25 mouse cellular contexts compared by ENCODE assay signal in genomic region chr2:70034895-70035294, GRCm38 (mm10). TPM values are rescaled to one million over a fixed set of nuclear protein-coding genes. Genes with fewer than 3 reads are reported as not detected.
DNase-seq lines count a peak whose midpoint lies in the region; ATAC-seq and TF ChIP-seq lines count a peak whose summit lies in the region.
"Had no signal": no experiment of that assay in that cellular context is flagged by ENCODE, and none has a peak within 500 bp of the region (broad histone marks: within the 10 kb centered on the region; RNA-seq: fewer than 3 reads in every experiment).

No protein-coding gene starts in this region.

- H3K36me3 ChIP-seq in intestine, embryonic 15.5 days: no peaks in the 10 kb centered on the region
- no peaks in the 10 kb centered on the region for H3K36me3 ChIP-seq in intestine, postnatal 0 days (ENCODE audit: control insufficient read depth, insufficient read depth)
- no peaks in the 10 kb centered on the region for H3K36me3 ChIP-seq in neural tube, embryonic 14.5 days (ENCODE audit: control insufficient read depth, insufficient read depth, low read length)
- no peaks in the 10 kb centered on the region for H3K36me3 ChIP-seq in neural tube, embryonic 15.5 days
- H3K36me3 ChIP-seq: embryonic facial prominence, embryonic 13.5 days; embryonic facial prominence, embryonic 15.5 days; forebrain, embryonic 12.5 days had no signal

- H3K27ac ChIP-seq in intestine, embryonic 15.5 days: 0 out of 2 replicates have a peak overlapping the region, but pooled peaks have one; percentile 13
- no peak overlapping the region for H3K27ac ChIP-seq in intestine, postnatal 0 days (ENCODE audit: low read depth, low read length)
- no peak overlapping the region for H3K27ac ChIP-seq in neural tube, embryonic 14.5 days (ENCODE audit: low read depth, low read length)
- 0 out of 2 replicates have a peak overlapping the region, but pooled peaks have one; percentile 33 for H3K27ac ChIP-seq in neural tube, embryonic 15.5 days (replicated peaks)
- H3K27ac ChIP-seq: embryonic facial prominence, embryonic 13.5 days; embryonic facial prominence, embryonic 15.5 days; forebrain, embryonic 12.5 days had no signal

- H3K4me1 ChIP-seq in intestine, embryonic 15.5 days (replicated peaks): no peaks in the 10 kb centered on the region
- peaks cover 2% of the 10 kb centered on the region; the same call in 1 of the 2 replicates for H3K4me1 ChIP-seq in intestine, postnatal 0 days (replicated peaks; ENCODE audit: control insufficient read depth, insufficient read depth, low read length)
- peaks cover 8% of the 10 kb centered on the region; the same call in 1 of the 2 replicates for H3K4me1 ChIP-seq in neural tube, embryonic 14.5 days (ENCODE audit: control insufficient read depth, insufficient read depth, low read length)
- H3K4me1 ChIP-seq in neural tube, embryonic 15.5 days: peaks cover 14% of the 10 kb centered on the region

- 90% methylated on average over 5 of the region's 5 CpGs for WGBS in intestine, embryonic 15.5 days
- WGBS in intestine, postnatal 0 days: 80% methylated on average over 5 of the region's 5 CpGs
- WGBS in neural tube, embryonic 14.5 days: 29% methylated on average over 5 of the region's 5 CpGs
- 30% methylated on average over 5 of the region's 5 CpGs for WGBS in neural tube, embryonic 15.5 days

- no peak overlapping the region for H3K4me3 ChIP-seq in intestine, embryonic 15.5 days (replicated peaks)
- H3K4me3 ChIP-seq in intestine, postnatal 0 days (ENCODE audit: low read depth, low read length): no peak overlapping the region
- no peak overlapping the region for H3K4me3 ChIP-seq in neural tube, embryonic 14.5 days (ENCODE audit: low read depth, low read length)
- H3K4me3 ChIP-seq in neural tube, embryonic 15.5 days (replicated peaks): no peak overlapping the region
- H3K4me3 ChIP-seq: embryonic facial prominence, embryonic 13.5 days; embryonic facial prominence, embryonic 15.5 days; erythroblast, embryonic 14.5 days; forebrain, embryonic 12.5 days had no signal

- H3K9ac ChIP-seq in intestine, embryonic 15.5 days: no peak overlapping the region
- no peak overlapping the region for H3K9ac ChIP-seq in intestine, postnatal 0 days (ENCODE audit: low read depth, low read length)
- no peak overlapping the region for H3K9ac ChIP-seq in neural tube, embryonic 14.5 days (replicated peaks; ENCODE audit: low read depth, low read length)
- H3K9ac ChIP-seq in neural tube, embryonic 15.5 days (replicated peaks): no peak overlapping the region
- H3K9ac ChIP-seq: embryonic facial prominence, embryonic 13.5 days; embryonic facial prominence, embryonic 15.5 days; forebrain, embryonic 12.5 days had no signal

- TF ChIP-seq CTCF in intestine, postnatal 0 days (IDR thresholded peaks at IDR 0.05; ENCODE audit: low read depth): no peak

- peak; percentile 78 for DNase-seq in heart, adult 11 months
- no peak for DNase-seq in heart, postnatal 4 days
- DNase-seq in yolk sac, embryonic 10.5 days (ENCODE audit: low spot score): no peak
- DNase-seq: adrenal gland, adult 2 months; adrenal gland, postnatal 10 days; adrenal gland, postnatal 25 days; cerebellum, adult 11 months; cerebellum, adult 18-20 months; cerebellum, adult 8-10 months; cerebellum, adult 9-11 months; cerebellum, postnatal 14 days; cerebellum, postnatal 36 days; embryo, embryonic 11 days had no signal

- H3K27me3 ChIP-seq in intestine, embryonic 15.5 days (replicated peaks): no peaks in the 10 kb centered on the region
- H3K27me3 ChIP-seq in intestine, postnatal 0 days (replicated peaks; ENCODE audit: control insufficient read depth, insufficient read depth, low read length): no peaks in the 10 kb centered on the region
- no peaks in the 10 kb centered on the region for H3K27me3 ChIP-seq in neural tube, embryonic 14.5 days (ENCODE audit: control insufficient read depth, insufficient read depth, low read length)
- H3K27me3 ChIP-seq in neural tube, embryonic 15.5 days (replicated peaks): no peaks in the 10 kb centered on the region
- H3K27me3 ChIP-seq: embryonic facial prominence, embryonic 13.5 days; embryonic facial prominence, embryonic 15.5 days had no signal

- no peak for ATAC-seq in intestine, embryonic 15.5 days
- ATAC-seq in intestine, postnatal 0 days: no peak
- peak; percentile 56 for ATAC-seq in neural tube, embryonic 14.5 days (ENCODE audit: low read depth)
- no peak for ATAC-seq in neural tube, embryonic 15.5 days (ENCODE audit: low FRiP score)
- ATAC-seq: forebrain, embryonic 14.5 days; forebrain, embryonic 16.5 days had no signal

- H3K4me2 ChIP-seq in intestine, embryonic 15.5 days (replicated peaks): no peak overlapping the region
- H3K4me2 ChIP-seq in intestine, postnatal 0 days (replicated peaks; ENCODE audit: low read depth): no peak overlapping the region
- H3K4me2 ChIP-seq in neural tube, embryonic 14.5 days (ENCODE audit: low read depth, low read length): no peak overlapping the region
- H3K4me2 ChIP-seq in neural tube, embryonic 15.5 days: no peak overlapping the region
- H3K4me2 ChIP-seq: embryonic facial prominence, embryonic 13.5 days; embryonic facial prominence, embryonic 15.5 days; forebrain, embryonic 12.5 days had no signal

- H3K9me3 ChIP-seq in intestine, embryonic 15.5 days: no peaks in the 10 kb centered on the region
- H3K9me3 ChIP-seq in intestine, postnatal 0 days (ENCODE audit: control insufficient read depth): no peaks in the 10 kb centered on the region
- H3K9me3 ChIP-seq in neural tube, embryonic 14.5 days (ENCODE audit: control insufficient read depth, low read length): no peaks in the 10 kb centered on the region
- H3K9me3 ChIP-seq in neural tube, embryonic 15.5 days (replicated peaks): no peaks in the 10 kb centered on the region
- H3K9me3 ChIP-seq: embryonic facial prominence, embryonic 15.5 days; forebrain, embryonic 12.5 days had no signal

RNA-seq across cellular contexts. Expression of gene Myo3b, which starts 4.0 kb away (rescaled TPM):
- total RNA-seq in heart, postnatal 4 days (2021): under 1 TPM; 0.52 to 0.68 TPM
- 0.13 and 0.21 TPM in 2 replicates for polyA plus RNA-seq in intestine, embryonic 15.5 days (2015; fragmentation: Nextera tagmentation; extraction: Ambion mirVana)
- polyA plus RNA-seq in intestine, postnatal 0 days (2015; fragmentation: Nextera tagmentation; extraction: Ambion mirVana): not detected in 2 replicates
- polyA plus RNA-seq in neural tube, embryonic 14.5 days (2014; fragmentation: Nextera tagmentation; extraction: Ambion mirVana): 0.17 and 0.21 TPM in 2 replicates
- polyA plus RNA-seq in neural tube, embryonic 15.5 days (2015; fragmentation: Nextera tagmentation; extraction: Ambion mirVana): 0.19 and 0.22 TPM in 2 replicates
- total RNA-seq: adrenal gland, adult 2 months; adrenal gland, postnatal 10 days; adrenal gland, postnatal 25 days; common myeloid progenitor, adult 5-6 weeks; MEL had no signal
- polyA plus RNA-seq: embryonic facial prominence, embryonic 13.5 days; embryonic facial prominence, embryonic 15.5 days had no signal

Comparison
In these comparisons a context has a peak if more than half of its experiments do, and no peak if none do; other contexts are left out.
1. H3K27ac ChIP-seq: peak in intestine, embryonic 15.5 days (single experiment) and neural tube, embryonic 15.5 days (single experiment); none in intestine, postnatal 0 days (single experiment) and neural tube, embryonic 14.5 days (single experiment).